Mouse (Mus musculus) limb, embryonic 10.5 days (tissue): ENCODE measurements at regions not wholly inside any gene's neighbourhood (a gene's known extent, or its start where the extent isn't known, plus 50 kb on each side); places are given as distances from the start of the nearest gene placed in this dataset.
"Not testable (repeated sequence)": the region's sequence is repeated elsewhere in the genome, so short reads cannot be mapped to it uniquely, and the experiment has no call there.

Source experiments
- DNase-seq: peaks from one replicate; pipeline ENCODE4 v3.0.0-alpha.2; 2017; ENCODE audit warnings: low spot score
- H3K27ac ChIP-seq: fragments of 300-500 bp; sonication (generic); 2 replicates; pipeline ENCODE4 v1.5.1; 2016; ENCODE audit warnings: mild to moderate bottlenecking
- H3K27me3 ChIP-seq: fragments of 300-500 bp; sonication (generic); 2 replicates; pipeline ENCODE4 v1.6.1; 2016; ENCODE audit warnings: low read depth, mild to moderate bottlenecking; ENCODE audit not compliant: poor library complexity, severe bottlenecking
- H3K36me3 ChIP-seq: fragments of 300-500 bp; sonication (generic); 2 replicates; pipeline ENCODE4 v1.6.1; 2016; ENCODE audit warnings: mild to moderate bottlenecking, moderate library complexity
- H3K4me1 ChIP-seq: fragments of 300-500 bp; sonication (generic); 2 replicates; pipeline ENCODE4 v1.6.1; 2016
- H3K4me3 ChIP-seq: fragments of 300-500 bp; sonication (generic); 2 replicates; pipeline ENCODE4 v1.5.1; 2016; ENCODE audit warnings: mild to moderate bottlenecking, moderate library complexity
- H3K9me3 ChIP-seq: fragments of 300-500 bp; sonication (generic); replicated peaks from 2 replicates; pipeline ENCODE4 v1.6.1; 2016; ENCODE audit warnings: mild to moderate bottlenecking
- WGBS: fragments of 180-500 bp; shearing (Covaris S2); methylation state at CpG from one replicate; pipeline ENCODE4 v1.1.7; 2016; 5-methylcytosine and 5-hydroxymethylcytosine counted together

GRCm38 (mm10) chr2:171592315-171592714 lies 451.0 kb downstream of the Cbln4 start:
- no peak for DNase-seq
- no peaks in the 10 kb centered on the region for H3K36me3 ChIP-seq
- H3K27ac ChIP-seq = no peak overlapping the region
- no peaks in the 10 kb centered on the region for H3K9me3 ChIP-seq
- H3K4me1 ChIP-seq = peaks cover 22% of the 10 kb centered on the region
- no peaks in the 10 kb centered on the region for H3K27me3 ChIP-seq
- H3K4me3 ChIP-seq = no peak overlapping the region
- 90% methylated on average over 6 of the region's 6 CpGs for WGBS

- 41% methylated on average over 4 of the region's 4 CpGs for WGBS
- Histone ChIP-seq H3K9me3 (no peaks in the 10 kb centered on the region), H3K27ac (no peak overlapping the region), H3K27me3 (no peaks in the 10 kb centered on the region), H3K4me1 (peaks cover 11% of the 10 kb centered on the region), H3K36me3 (no peaks in the 10 kb centered on the region), H3K4me3 (no peak overlapping the region)
- no peak for DNase-seq
Measured at GRCm38 (mm10) chr2:171588158-171588557, 455.1 kb downstream of the Cbln4 start.

GRCm38 (mm10) chr2:171587635-171588034 lies 455.6 kb downstream of the Cbln4 start:
- Histone ChIP-seq H3K36me3 (no peaks in the 10 kb centered on the region), H3K4me3 (no peak overlapping the region), H3K27ac (no peak overlapping the region), H3K4me1 (peaks cover 11% of the 10 kb centered on the region), H3K9me3 (no peaks in the 10 kb centered on the region), H3K27me3 (no peaks in the 10 kb centered on the region)
- no peak for DNase-seq
- 91% methylated on average over 9 of the region's 9 CpGs for WGBS

GRCm38 (mm10) chr2:171586853-171587220 lies 456.4 kb downstream of the Cbln4 start:
- Histone ChIP-seq H3K4me3 (no peak overlapping the region), H3K27me3 (no peaks in the 10 kb centered on the region), H3K27ac (no peak overlapping the region), H3K4me1 (peaks cover 11% of the 10 kb centered on the region), H3K36me3 (no peaks in the 10 kb centered on the region), H3K9me3 (no peaks in the 10 kb centered on the region)
- DNase-seq = no peak
- WGBS = 91% methylated on average over 4 of the region's 4 CpGs

GRCm38 (mm10) chr2:171586217-171586852 lies 456.9 kb downstream of the Cbln4 start:
- Histone ChIP-seq H3K27ac (no peak overlapping the region), H3K27me3 (no peaks in the 10 kb centered on the region), H3K4me1 (peaks cover 11% of the 10 kb centered on the region), H3K4me3 (no peak overlapping the region), H3K9me3 (no peaks in the 10 kb centered on the region), H3K36me3 (no peaks in the 10 kb centered on the region)
- WGBS = 93% methylated on average over 6 of the region's 6 CpGs
- no peak for DNase-seq

- Histone ChIP-seq H3K4me1 (peaks cover 14% of the 10 kb centered on the region), H3K9me3 (no peaks in the 10 kb centered on the region), H3K27me3 (no peaks in the 10 kb centered on the region), H3K36me3 (no peaks in the 10 kb centered on the region), H3K4me3 (no peak overlapping the region), H3K27ac (no peak overlapping the region)
- DNase-seq = no peak
- WGBS = 68% methylated on average over 3 of the region's 3 CpGs
Measured at GRCm38 (mm10) chr2:171574360-171574759, 468.9 kb downstream of the Cbln4 start.

- 40% methylated on average over 5 of the region's 5 CpGs for WGBS
- DNase-seq = no peak
- H3K27ac ChIP-seq = no peak overlapping the region
- H3K27me3 ChIP-seq = no peaks in the 10 kb centered on the region
- H3K36me3 ChIP-seq = no peaks in the 10 kb centered on the region
- no peaks in the 10 kb centered on the region for H3K9me3 ChIP-seq
- H3K4me1 ChIP-seq = peaks cover 19% of the 10 kb centered on the region
- H3K4me3 ChIP-seq = no peak overlapping the region
Measured at GRCm38 (mm10) chr2:171562656-171563055, 480.6 kb downstream of the Cbln4 start.

- not testable (repeated sequence) for H3K27ac ChIP-seq
- WGBS = 86% methylated on average over 18 of the region's 18 CpGs
Measured at GRCm38 (mm10) chr2:171542768-171543167, 500.5 kb downstream of the Cbln4 start.

GRCm38 (mm10) chr2:171514876-171515275 lies 528.4 kb downstream of the Cbln4 start:
- no peak overlapping the region for H3K4me3 ChIP-seq
- H3K27me3 ChIP-seq = no peaks in the 10 kb centered on the region
- H3K4me1 ChIP-seq = peaks cover 36% of the 10 kb centered on the region
- DNase-seq = no peak
- WGBS = 74% methylated on average over 5 of the region's 5 CpGs
- H3K36me3 ChIP-seq = no peaks in the 10 kb centered on the region
- no peak overlapping the region for H3K27ac ChIP-seq
- H3K9me3 ChIP-seq = no peaks in the 10 kb centered on the region

More at GRCm38 (mm10) chr2:171542768-171543167, 500.5 kb downstream of the Cbln4 start:
- not testable (repeated sequence) for H3K4me3 ChIP-seq, H3K27me3 ChIP-seq, H3K4me1 ChIP-seq, DNase-seq, H3K9me3 ChIP-seq, H3K36me3 ChIP-seq

GRCm38 (mm10) chr2:171496620-171497019 lies 546.6 kb downstream of the Cbln4 start:
- Histone ChIP-seq H3K4me1 (peaks cover 9% of the 10 kb centered on the region), H3K27me3 (no peaks in the 10 kb centered on the region), H3K9me3 (no peaks in the 10 kb centered on the region), H3K4me3 (no peak overlapping the region), H3K36me3 (no peaks in the 10 kb centered on the region), H3K27ac (no peak overlapping the region)
- 82% methylated on average over 4 of the region's 4 CpGs for WGBS
- DNase-seq = no peak

GRCm38 (mm10) chr2:171493741-171494140 lies 549.5 kb downstream of the Cbln4 start:
- DNase-seq = peak; percentile 81
- WGBS = 38% methylated on average over 12 of the region's 12 CpGs
- H3K27me3 ChIP-seq = no peaks in the 10 kb centered on the region

GRCm38 (mm10) chr2:171487284-171487683 lies 556.0 kb downstream of the Cbln4 start:
- Histone ChIP-seq H3K27ac (no peak overlapping the region), H3K4me1 (peaks cover 3% of the 10 kb centered on the region), H3K9me3 (no peaks in the 10 kb centered on the region), H3K27me3 (no peaks in the 10 kb centered on the region), H3K36me3 (no peaks in the 10 kb centered on the region), H3K4me3 (no peak overlapping the region)
- no peak for DNase-seq
- 90% methylated on average over 2 of the region's 2 CpGs for WGBS

More at GRCm38 (mm10) chr2:171493741-171494140, 549.5 kb downstream of the Cbln4 start:
- Histone ChIP-seq H3K36me3 (no peaks in the 10 kb centered on the region), H3K27ac (no peak overlapping the region), H3K4me1 (peaks cover 9% of the 10 kb centered on the region), H3K9me3 (no peaks in the 10 kb centered on the region), H3K4me3 (no peak overlapping the region)

- no peaks in the 10 kb centered on the region for H3K36me3 ChIP-seq
- no peaks in the 10 kb centered on the region for H3K4me1 ChIP-seq
- H3K4me3 ChIP-seq = no peak overlapping the region
- no peak overlapping the region for H3K27ac ChIP-seq
- H3K9me3 ChIP-seq = no peaks in the 10 kb centered on the region
- DNase-seq = no peak
- 83% methylated on average over 9 of the region's 9 CpGs for WGBS
- no peaks in the 10 kb centered on the region for H3K27me3 ChIP-seq
Measured at GRCm38 (mm10) chr2:171453241-171453640, 590.0 kb downstream of the Cbln4 start.

- 18% methylated on average over 2 of the region's 2 CpGs for WGBS
- no peak overlapping the region for H3K27ac ChIP-seq
- no peaks in the 10 kb centered on the region for H3K36me3 ChIP-seq
- no peak for DNase-seq
- H3K4me3 ChIP-seq = no peak overlapping the region
- no peaks in the 10 kb centered on the region for H3K9me3 ChIP-seq
- H3K4me1 ChIP-seq = peaks cover 19% of the 10 kb centered on the region
- no peaks in the 10 kb centered on the region for H3K27me3 ChIP-seq
Measured at GRCm38 (mm10) chr2:171406057-171406456, 637.2 kb downstream of the Cbln4 start.
